Mouse (Mus musculus) heart, embryonic 15.5 days (tissue): ENCODE measurements around the gene S100a1. TPM values are rescaled to one million over a fixed set of nuclear protein-coding genes. Genes with fewer than 3 reads are reported as not detected.

Source experiments
- ATAC-seq: fragments of 200-750 bp; cut with Nextera tagmentation; replicated peaks from 2 replicates; pipeline ENCODE4 v1.8.0; 2017; ENCODE audit warnings: low read depth, moderate TSS enrichment; ENCODE audit not compliant: insufficient number of reproducible peaks, insufficient read depth, low FRiP score
- H3K27ac ChIP-seq: fragments of 300-500 bp; sonication (generic); 2 replicates; pipeline ENCODE4 v1.5.1; 2015; ENCODE audit warnings: mild to moderate bottlenecking, inconsistent platforms
- H3K27me3 ChIP-seq: fragments of 300-500 bp; sonication (generic); 2 replicates; pipeline ENCODE4 v1.6.1; 2015; ENCODE audit warnings: inconsistent platforms
- H3K36me3 ChIP-seq: fragments of 300-500 bp; sonication (generic); 2 replicates; pipeline ENCODE4 v1.6.1; 2015; ENCODE audit warnings: mild to moderate bottlenecking, inconsistent platforms
- H3K4me1 ChIP-seq: fragments of 300-500 bp; sonication (generic); replicated peaks from 2 replicates; pipeline ENCODE4 v1.6.1; 2015; ENCODE audit warnings: inconsistent platforms
- H3K4me2 ChIP-seq: fragments of 300-500 bp; sonication (generic); 2 replicates; pipeline ENCODE4 v1.6.1; 2015; ENCODE audit warnings: inconsistent platforms, mild to moderate bottlenecking, moderate library complexity
- H3K4me3 ChIP-seq: fragments of 300-500 bp; sonication (generic); 2 replicates; pipeline ENCODE4 v1.5.1; 2015; ENCODE audit warnings: mild to moderate bottlenecking, inconsistent platforms
- H3K9ac ChIP-seq: fragments of 300-500 bp; sonication (generic); 2 replicates; pipeline ENCODE4 v1.6.1; 2015; ENCODE audit warnings: mild to moderate bottlenecking, inconsistent platforms
- H3K9me3 ChIP-seq: fragments of 300-500 bp; sonication (generic); replicated peaks from 2 replicates; pipeline ENCODE4 v1.6.1; 2016; ENCODE audit warnings: inconsistent platforms
- WGBS: fragments of 180-500 bp; shearing (Covaris S2); methylation state at CpG from one replicate; pipeline ENCODE4 v1.1.7; 2015; ENCODE audit warnings: mixed read lengths; 5-methylcytosine and 5-hydroxymethylcytosine counted together
- polyA plus RNA-seq: library from polyadenylated mRNA; unstranded; fragments of >200 nt; fragmentation: Nextera tagmentation; extraction: Ambion mirVana; gene quantifications from 2 replicates; pipeline ENCODE4 v1.2.1, GENCODE M21; 2015

S100a1 gene
- polyA plus RNA-seq: 247 and 315 TPM in 2 replicates

DNA sequence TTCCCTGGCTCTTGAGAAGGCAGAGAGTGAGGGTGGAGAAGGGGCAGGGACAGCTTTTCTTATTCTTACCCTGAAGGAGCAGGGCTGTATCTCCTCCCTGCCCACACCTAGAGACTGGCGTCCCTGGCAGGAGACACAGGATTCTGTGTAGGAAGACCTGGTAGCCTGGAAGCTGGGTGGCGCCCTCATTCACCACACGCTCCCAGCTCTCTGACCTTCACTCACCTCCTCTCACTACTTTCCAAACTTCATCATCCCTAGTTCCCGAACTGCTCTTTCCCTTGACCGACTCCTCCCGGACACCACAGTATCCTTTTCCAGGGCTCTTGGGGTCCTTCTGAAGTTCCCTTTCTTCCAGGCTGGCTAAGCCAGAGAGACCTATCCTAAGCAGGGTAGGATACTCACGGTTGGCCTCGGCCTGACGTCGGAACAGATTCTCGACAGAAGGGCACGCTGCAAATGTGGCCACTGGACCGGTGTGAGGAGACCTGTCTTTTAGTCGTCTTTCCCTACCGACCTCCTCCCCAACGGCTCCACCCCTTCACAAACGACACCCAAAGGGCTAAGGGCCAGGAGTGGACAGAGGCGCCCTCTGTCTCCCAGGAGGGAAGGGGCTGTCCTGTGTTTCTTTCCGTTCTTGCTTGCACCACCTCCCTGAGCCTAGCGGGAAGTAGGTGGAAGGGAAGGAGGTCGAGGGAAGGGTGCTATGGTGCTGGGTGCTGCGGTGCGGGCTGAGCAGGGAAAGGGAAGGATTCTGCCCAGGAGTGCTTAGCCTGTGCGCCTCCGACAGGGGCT is at the start of gene S100a1, which contains the start of gene S100a13:
Gene S100a1 (minus strand): TSS at position 597 of the 795 bp plus-strand sequence.
Gene S100a13 (plus strand): TSS at position 640 of the 795 bp plus-strand sequence.
- ATAC-seq: peak; percentile 63
- Histone ChIP-seq H3K27me3 (no peaks in the 10 kb centered on the region), H3K27ac (peak within 1 kb of the TSS; percentile 89), H3K9me3 (no peaks in the 10 kb centered on the region), H3K4me1 (peaks cover 29% of the 10 kb centered on the region), H3K4me3 (peak within 1 kb of the TSS; percentile 57), H3K9ac (peak within 1 kb of the TSS; percentile 66), H3K36me3 (no peaks in the 10 kb centered on the region; the same call in none of the 2 replicates), H3K4me2 (peak within 1 kb of the TSS; percentile 93)
- WGBS: 2% methylated on average over 25 of the region's 25 CpGs

DNA sequence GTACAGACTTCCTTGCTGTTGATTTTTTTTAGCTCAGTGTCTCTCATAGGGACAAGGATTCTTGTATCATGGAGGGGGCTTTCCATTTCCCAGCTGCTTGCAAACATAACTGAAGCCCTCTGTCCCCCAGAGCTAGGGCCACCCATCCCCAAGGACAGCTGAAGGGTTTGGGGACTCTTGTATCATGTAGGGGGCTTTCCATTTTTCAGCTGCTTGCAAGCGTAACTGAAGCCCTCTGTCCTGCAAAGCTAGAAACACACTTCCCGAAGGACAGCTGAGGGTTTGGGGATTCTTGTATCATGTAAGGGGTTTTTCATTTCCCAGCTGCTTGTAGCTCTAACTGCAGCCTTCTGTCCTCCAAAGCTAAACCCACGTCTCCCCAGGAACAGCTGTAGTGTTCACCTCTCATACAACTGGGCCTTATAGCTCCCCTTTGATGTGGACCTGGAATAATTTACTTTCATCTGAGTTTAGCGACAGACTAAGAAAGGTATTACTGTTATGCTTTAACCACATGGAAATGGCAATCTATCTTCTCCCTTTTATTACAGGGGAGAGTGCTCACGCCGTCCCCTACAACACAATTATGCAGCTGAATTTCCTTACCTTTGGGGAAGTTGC is 45.9 kb upstream of the S100a1 start, which contains the start of gene S100a3:
Gene S100a3 (plus strand): TSS at position 571 of the 621 bp plus-strand sequence.
- Histone ChIP-seq H3K4me3 (no peak within 1 kb of the TSS), H3K9ac (no peak within 1 kb of the TSS), H3K36me3 (no peaks in the 10 kb centered on the region), H3K9me3 (no peaks in the 10 kb centered on the region), H3K4me2 (no peak within 1 kb of the TSS), H3K27me3 (no peaks in the 10 kb centered on the region), H3K27ac (no peak within 1 kb of the TSS), H3K4me1 (no peaks in the 10 kb centered on the region)
- 79% methylated on average over 6 of the region's 6 CpGs for WGBS
- no peak for ATAC-seq

DNA sequence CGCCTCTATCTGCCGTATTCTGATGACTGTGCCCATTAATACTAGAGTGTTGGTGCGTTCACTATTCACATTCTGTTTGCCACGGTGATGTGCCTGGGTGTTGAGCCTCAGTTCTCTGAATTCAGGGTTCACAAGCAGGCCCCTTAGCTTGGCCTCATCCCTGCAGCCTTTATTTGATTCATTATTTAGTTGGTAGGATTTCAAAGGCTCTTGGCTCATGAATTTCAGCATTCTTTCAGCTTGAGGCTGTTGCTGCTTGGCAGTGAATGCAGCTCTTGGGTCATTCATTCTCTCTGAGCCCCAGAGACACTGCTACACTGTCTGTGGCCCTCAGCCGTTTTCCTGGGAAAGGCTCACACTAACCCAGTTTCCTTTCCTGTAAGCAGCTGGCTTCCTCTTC is 41.8 kb upstream of the S100a1 start:
- H3K4me3 ChIP-seq: no peak overlapping the region
- H3K27ac ChIP-seq: no peak overlapping the region
- ATAC-seq: no peak
- WGBS: 71% methylated on average over 5 of the region's 5 CpGs
- H3K9me3 ChIP-seq: no peaks in the 10 kb centered on the region
- H3K27me3 ChIP-seq: no peaks in the 10 kb centered on the region
- no peak overlapping the region for H3K9ac ChIP-seq
- H3K4me2 ChIP-seq: no peak overlapping the region
- H3K4me1 ChIP-seq: no peaks in the 10 kb centered on the region
- H3K36me3 ChIP-seq: no peaks in the 10 kb centered on the region

DNA sequence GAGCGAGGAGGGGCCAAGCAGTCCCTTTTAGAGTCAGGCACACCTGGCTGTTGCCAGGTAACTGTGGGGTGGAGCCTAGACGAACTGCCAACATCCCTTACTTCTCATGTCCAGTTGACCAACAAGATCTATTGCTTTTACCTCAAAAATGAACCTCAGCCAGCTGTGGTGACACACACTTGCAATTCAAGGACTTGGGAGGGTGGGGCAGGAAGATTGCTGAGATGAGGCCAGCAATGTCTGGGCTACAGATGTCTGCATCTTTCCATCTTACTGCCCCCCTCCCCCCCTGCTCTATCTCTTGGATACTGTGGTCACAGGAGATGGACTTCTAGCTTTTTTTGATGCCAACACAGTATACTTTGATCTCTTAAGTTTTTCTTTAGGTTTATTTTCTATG is 38.0 kb upstream of the S100a1 start:
- no peaks in the 10 kb centered on the region for H3K9me3 ChIP-seq
- ATAC-seq: no peak
- H3K4me2 ChIP-seq: no peak overlapping the region
- no peak overlapping the region for H3K4me3 ChIP-seq
- no peak overlapping the region for H3K9ac ChIP-seq
- H3K4me1 ChIP-seq: no peaks in the 10 kb centered on the region; the same call in 1 of the 2 replicates
- H3K27me3 ChIP-seq: no peaks in the 10 kb centered on the region
- no peaks in the 10 kb centered on the region for H3K36me3 ChIP-seq
- WGBS: 63% methylated on average over 2 of the region's 2 CpGs
- H3K27ac ChIP-seq: no peak overlapping the region

DNA sequence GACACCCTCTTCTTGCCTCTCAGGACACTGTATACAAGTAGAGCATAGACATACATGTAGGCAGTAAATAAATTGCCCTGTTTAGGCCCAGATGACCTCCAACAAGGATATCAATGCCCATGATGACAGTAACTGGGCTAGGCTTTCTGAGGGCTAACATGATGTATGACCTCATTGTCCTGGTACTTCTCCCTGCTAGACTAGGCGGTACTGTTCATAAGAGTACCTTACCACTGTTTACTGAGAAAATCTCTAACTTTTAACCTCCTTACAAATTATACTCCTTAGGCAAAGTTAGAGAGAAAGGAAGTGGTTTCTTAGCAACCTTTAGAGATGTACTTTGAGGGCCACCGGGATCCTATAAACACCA is 36.2 kb upstream of the S100a1 start:
- no peak for ATAC-seq
- 73% methylated on average over 2 of the region's 2 CpGs for WGBS
- H3K9me3 ChIP-seq: no peaks in the 10 kb centered on the region
- H3K4me1 ChIP-seq: no peaks in the 10 kb centered on the region; the same call in 1 of the 2 replicates
- no peaks in the 10 kb centered on the region for H3K36me3 ChIP-seq
- H3K27ac ChIP-seq: no peak overlapping the region
- no peaks in the 10 kb centered on the region for H3K27me3 ChIP-seq
- H3K4me3 ChIP-seq: no peak overlapping the region
- no peak overlapping the region for H3K4me2 ChIP-seq
- H3K9ac ChIP-seq: no peak overlapping the region

DNA sequence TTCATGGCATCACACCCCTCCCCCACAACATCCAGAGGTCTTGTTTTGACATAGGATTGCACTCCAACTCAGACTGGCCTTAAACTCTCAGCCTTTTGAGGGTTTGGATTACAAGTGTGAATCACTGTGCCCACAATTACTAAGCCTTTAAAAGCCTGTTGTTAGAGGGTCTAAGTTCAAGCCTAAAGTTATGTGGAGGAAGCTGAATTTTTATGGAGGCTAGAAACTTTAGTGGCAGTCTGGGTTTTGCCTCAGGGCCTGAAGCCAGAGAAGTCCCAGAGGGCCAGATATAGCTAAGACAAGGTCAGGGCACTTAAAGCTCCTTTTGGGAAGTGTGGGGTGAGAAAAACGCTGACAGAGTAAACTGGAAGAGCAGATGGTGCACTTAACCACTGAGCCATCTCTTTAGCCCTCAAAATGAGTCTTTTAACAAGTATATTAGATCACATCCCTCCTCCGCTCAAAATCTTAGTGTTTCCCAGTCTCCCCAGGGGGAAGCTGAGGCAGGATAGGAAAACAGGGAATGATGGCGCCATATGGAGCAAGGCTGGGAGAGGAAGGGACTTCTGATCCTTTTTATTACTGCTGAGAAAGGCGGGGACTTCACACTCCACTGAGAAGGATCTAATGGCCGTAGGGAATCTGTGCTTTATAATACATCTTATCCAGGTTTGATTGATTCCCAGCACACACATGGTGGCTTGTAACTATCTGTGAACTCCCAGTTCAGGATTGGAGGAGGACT is 35.7 kb upstream of the S100a1 start:
- Histone ChIP-seq H3K27me3 (no peaks in the 10 kb centered on the region), H3K4me2 (no peak overlapping the region), H3K36me3 (no peaks in the 10 kb centered on the region), H3K9ac (no peak overlapping the region), H3K4me3 (no peak overlapping the region), H3K27ac (no peak overlapping the region), H3K9me3 (no peaks in the 10 kb centered on the region), H3K4me1 (no peaks in the 10 kb centered on the region; the same call in 1 of the 2 replicates)
- 60% methylated on average over 5 of the region's 5 CpGs for WGBS
- no peak for ATAC-seq

DNA sequence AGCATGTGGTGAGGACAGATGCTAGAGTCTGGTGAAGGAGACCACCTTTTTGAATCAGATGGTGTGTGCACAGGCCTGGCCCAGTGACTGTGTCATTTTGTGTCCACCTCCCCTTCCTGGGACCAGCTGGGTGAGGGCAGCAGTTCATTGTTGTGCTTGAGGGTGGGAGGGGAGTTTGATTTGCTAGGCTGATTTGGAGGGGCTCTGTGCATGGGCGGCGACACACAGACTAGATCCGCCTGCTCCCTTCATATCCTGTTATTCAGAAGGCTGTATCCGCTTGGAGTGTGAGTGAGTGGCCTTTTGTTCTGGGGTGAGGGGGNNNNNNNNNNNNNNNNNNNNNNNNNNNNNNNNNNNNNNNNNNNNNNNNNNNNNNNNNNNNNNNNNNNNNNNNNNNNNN is 26.7 kb upstream of the S100a1 start:
- H3K27ac ChIP-seq: peak overlapping the region; percentile 39; the same call in 1 of the 2 replicates
- H3K36me3 ChIP-seq: no peaks in the 10 kb centered on the region
- peak overlapping the region; percentile 24; the same call in 1 of the 2 replicates for H3K9ac ChIP-seq
- peak; percentile 69 for ATAC-seq
- H3K4me2 ChIP-seq: peak overlapping the region; percentile 49
- H3K27me3 ChIP-seq: no peaks in the 10 kb centered on the region
- H3K4me1 ChIP-seq: peaks cover 9% of the 10 kb centered on the region
- H3K9me3 ChIP-seq: no peaks in the 10 kb centered on the region
- peak overlapping the region; percentile 28 for H3K4me3 ChIP-seq
- 52% methylated on average over 4 of the region's 4 CpGs for WGBS

DNA sequence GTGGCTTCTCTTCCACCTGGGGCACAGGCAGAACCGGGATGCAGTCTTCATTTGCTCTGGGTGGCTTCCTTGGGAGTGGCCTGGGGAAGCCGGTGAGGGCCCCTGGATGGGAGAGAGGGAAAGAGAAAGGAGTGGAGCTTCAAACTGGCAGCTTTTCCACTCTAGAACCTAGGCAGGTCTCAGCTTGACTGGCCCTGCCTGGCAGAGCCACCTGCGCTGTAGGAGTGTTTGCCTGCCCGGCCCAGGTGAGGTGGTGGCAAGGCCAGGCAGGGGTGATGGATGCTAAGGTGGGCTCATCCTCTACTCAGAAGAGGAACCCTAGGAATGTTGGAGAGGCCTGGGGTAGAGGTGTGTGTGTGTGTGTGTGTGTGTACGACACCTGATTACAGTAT is 23.7 kb upstream of the S100a1 start:
- Histone ChIP-seq H3K9me3 (no peaks in the 10 kb centered on the region), H3K27me3 (no peaks in the 10 kb centered on the region), H3K4me1 (peaks cover 9% of the 10 kb centered on the region), H3K27ac (peak overlapping the region; percentile 54; the same call in 1 of the 2 replicates), H3K4me2 (peak overlapping the region; percentile 45), H3K4me3 (peak overlapping the region; percentile 35), H3K36me3 (no peaks in the 10 kb centered on the region), H3K9ac (peak overlapping the region; percentile 29)
- ATAC-seq: no peak
- WGBS: 73% methylated on average over 5 of the region's 5 CpGs

DNA sequence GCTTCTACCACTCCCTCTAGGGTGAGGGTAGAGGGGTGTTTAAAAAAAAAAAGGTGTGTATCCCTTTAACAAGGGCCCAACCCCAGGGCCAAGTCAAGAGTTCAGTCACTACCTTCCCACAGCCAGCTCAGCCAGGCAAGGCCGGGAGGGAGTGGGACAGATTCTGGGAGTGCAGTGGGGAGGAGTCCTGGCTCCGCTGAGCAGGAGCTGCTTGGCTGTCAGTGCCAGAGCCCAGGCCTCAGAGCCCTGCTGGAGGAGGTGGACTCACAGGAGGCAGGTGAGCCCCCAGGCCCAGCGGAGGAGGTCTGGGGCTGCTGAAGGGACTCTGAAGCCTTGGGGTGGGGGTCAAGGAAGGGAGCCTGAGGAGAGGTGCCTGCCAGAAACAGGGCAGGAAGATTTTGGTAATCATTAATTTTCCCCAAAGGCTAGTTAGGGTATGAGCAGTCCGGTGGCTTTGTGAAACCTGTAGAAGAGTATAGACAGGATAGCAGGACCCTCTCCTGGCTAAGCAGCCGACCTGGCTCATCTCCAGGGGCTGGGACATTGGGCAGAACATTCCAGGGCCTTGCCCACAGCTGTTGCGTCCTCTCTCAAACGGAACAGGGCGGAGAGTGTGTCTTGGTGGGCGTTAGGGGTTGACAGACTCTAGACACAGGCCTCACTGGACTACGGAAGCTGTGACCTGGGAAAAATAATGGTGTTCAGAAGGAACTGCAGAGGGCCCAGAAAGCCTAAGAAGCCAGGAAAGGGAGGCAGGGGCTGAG is 23.1 kb upstream of the S100a1 start, which contains the start of gene S100a16:
Gene S100a16 (plus strand): TSS at position 114 of the 764 bp plus-strand sequence.
- Histone ChIP-seq H3K4me1 (peaks cover 9% of the 10 kb centered on the region), H3K9me3 (no peaks in the 10 kb centered on the region), H3K27ac (peak within 1 kb of the TSS; percentile 54), H3K4me2 (peak within 1 kb of the TSS; percentile 45), H3K27me3 (no peaks in the 10 kb centered on the region), H3K36me3 (no peaks in the 10 kb centered on the region), H3K4me3 (peak within 1 kb of the TSS; percentile 35), H3K9ac (peak within 1 kb of the TSS; percentile 29)
- 44% methylated on average over 10 of the region's 10 CpGs for WGBS
- peak; percentile 63; the same call in 1 of the 2 replicates for ATAC-seq

DNA sequence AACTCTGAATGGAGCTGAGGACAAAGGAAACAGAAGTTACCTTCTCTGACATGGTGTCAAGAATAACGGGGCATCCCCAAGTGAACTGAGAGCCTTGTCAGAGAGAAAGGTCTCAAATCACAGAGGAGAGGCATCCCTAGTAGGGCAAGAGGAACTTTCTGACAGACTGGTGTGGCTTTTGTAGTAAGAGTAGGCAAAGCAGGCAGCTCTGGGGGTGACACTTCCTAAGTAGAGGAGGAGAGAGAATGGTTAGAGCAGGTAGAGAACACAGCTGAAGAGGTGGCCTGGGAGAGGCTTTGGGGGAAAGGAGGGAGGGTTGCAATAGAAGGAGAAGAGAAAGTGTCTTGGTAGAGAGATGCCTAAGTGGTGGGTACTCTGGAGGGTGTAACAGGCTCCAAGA is 21.3 kb upstream of the S100a1 start:
- H3K36me3 ChIP-seq: no peaks in the 10 kb centered on the region
- H3K27ac ChIP-seq: no peak overlapping the region
- H3K4me2 ChIP-seq: no peak overlapping the region
- WGBS: 45% methylated on average over 1 of the region's 1 CpGs
- no peaks in the 10 kb centered on the region for H3K9me3 ChIP-seq
- ATAC-seq: no peak
- H3K4me3 ChIP-seq: no peak overlapping the region
- no peaks in the 10 kb centered on the region for H3K27me3 ChIP-seq
- no peak overlapping the region for H3K9ac ChIP-seq
- H3K4me1 ChIP-seq: peaks cover 9% of the 10 kb centered on the region
